Mouse (Mus musculus) cerebellum, adult 8-10 months (tissue): ENCODE results near the gene Cacna1g.

Experiments
- DNase-seq: peaks from one replicate; pipeline ENCODE4 v3.0.0; 2022

Gene Cacna1g

GRCm38 (mm10) chr11:94473707-94474543 is at the start of gene Cacna1g:
TSS of gene Cacna1g (minus strand) at chr11:94474198.
- peak; percentile 79 for DNase-seq

GRCm38 (mm10) chr11:94521219-94521843 is 47.3 kb upstream of the Cacna1g start, which contains the start of gene Mycbpap:
TSS of gene Mycbpap (minus strand) at chr11:94521742.
- peak; percentile 75 for DNase-seq

- DNase-seq: no peak
These were observed 39.5 kb upstream of the Cacna1g start for GRCm38 (mm10) chr11:94513452-94513851.

GRCm38 (mm10) chr11:94508976-94509375 is 35.0 kb upstream of the Cacna1g start:
- no peak for DNase-seq

- no peak for DNase-seq
These were observed 27.5 kb upstream of the Cacna1g start for GRCm38 (mm10) chr11:94501482-94501881.

GRCm38 (mm10) chr11:94500362-94500761 is 26.4 kb upstream of the Cacna1g start:
- no peak for DNase-seq

- peak; percentile 59 for DNase-seq
These were observed 25.7 kb upstream of the Cacna1g start, which contains the start of gene Epn3 for GRCm38 (mm10) chr11:94499661-94500152. TSS of gene Epn3 (minus strand) at chr11:94499974.

- DNase-seq: peak; percentile 79
These were observed 25.0 kb upstream of the Cacna1g start for GRCm38 (mm10) chr11:94499035-94499434.

- peak; percentile 68 for DNase-seq
These were observed 24.3 kb upstream of the Cacna1g start for GRCm38 (mm10) chr11:94498093-94498996.

- DNase-seq: no peak
These were observed 21.4 kb upstream of the Cacna1g start for GRCm38 (mm10) chr11:94495415-94495814.

- no peak for DNase-seq
These were observed 17.7 kb upstream of the Cacna1g start for GRCm38 (mm10) chr11:94491749-94492099.

- peak; percentile 24 for DNase-seq
These were observed 17.2 kb upstream of the Cacna1g start for GRCm38 (mm10) chr11:94491035-94491748.

- DNase-seq: no peak
These were observed 15.7 kb upstream of the Cacna1g start for GRCm38 (mm10) chr11:94489745-94490144.

GRCm38 (mm10) chr11:94488767-94489533 is 15.0 kb upstream of the Cacna1g start:
- DNase-seq: peak; percentile 7

GRCm38 (mm10) chr11:94486001-94486400 is 12.0 kb upstream of the Cacna1g start, which contains the start of gene Spata20:
TSS of gene Spata20 (minus strand) at chr11:94486179.
- peak; percentile 95 for DNase-seq

GRCm38 (mm10) chr11:94485223-94485622 is 11.2 kb upstream of the Cacna1g start:
- peak; percentile 32 for DNase-seq

- no peak for DNase-seq
These were observed 10.6 kb upstream of the Cacna1g start for GRCm38 (mm10) chr11:94484636-94485035.

- DNase-seq: no peak
These were observed 9.9 kb upstream of the Cacna1g start for GRCm38 (mm10) chr11:94483921-94484320.

GRCm38 (mm10) chr11:94483436-94483835 is 9.4 kb upstream of the Cacna1g start:
- DNase-seq: peak; percentile 81

- DNase-seq: no peak
These were observed 8.7 kb upstream of the Cacna1g start for GRCm38 (mm10) chr11:94482738-94483137.

GRCm38 (mm10) chr11:94481963-94482362 is 8.0 kb upstream of the Cacna1g start:
- DNase-seq: no peak
